Mouse (Mus musculus) embryonic fibroblast, embryonic 13.5 days (primary cell): ENCODE measurements at regions not wholly inside any gene's neighbourhood (a gene's known extent, or its start where the extent isn't known, plus 50 kb on each side); places are given as distances from the start of the nearest gene placed in this dataset.

Source experiments
- CTCF ChIP-seq: IDR thresholded peaks from 2 replicates; pipeline ENCODE4 v1.5.1; 2011; ENCODE audit warnings: mild to moderate bottlenecking, control low read depth, low read length, moderate library complexity, borderline replicate concordance; ENCODE audit not compliant: insufficient read depth
- POLR2A ChIP-seq: IDR thresholded peaks from 2 replicates; pipeline ENCODE4 v1.6.1; 2011; ENCODE audit warnings: low read depth, mild to moderate bottlenecking, control low read depth, low read length, moderate library complexity

DNA sequence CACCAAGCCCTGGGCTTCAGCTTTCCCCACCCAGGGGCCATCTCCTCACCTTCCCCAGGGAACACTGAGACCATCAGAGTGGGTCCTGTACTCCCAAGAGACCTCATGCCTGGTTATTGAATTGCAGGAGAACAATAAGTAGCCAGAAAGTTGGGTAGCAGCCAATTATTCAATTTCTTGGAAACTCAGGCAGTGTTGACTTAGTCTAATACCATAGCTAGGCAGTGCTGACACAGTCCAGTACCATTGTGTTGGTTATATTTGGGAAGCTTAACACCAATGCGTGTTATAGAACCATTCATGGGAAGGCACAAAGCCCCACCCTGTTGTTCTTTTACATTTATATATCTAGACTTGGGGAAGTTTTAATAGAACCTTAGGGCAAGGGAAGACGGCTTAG lies 131.9 kb downstream of the Diras2 start:
- TF ChIP-seq POLR2A (no peak), CTCF (no peak)
